Mouse (Mus musculus): ENCODE measurements around the gene Prl7d1. TPM values are rescaled to one million over a fixed set of nuclear protein-coding genes. Genes with fewer than 3 reads are reported as not detected.

The Prl7d1 gene
- not detected for polyA plus RNA-seq (2015; fragmentation: Illumina TruSeq; extraction: RNeasy Lipid Tissue Mini Kit (QIAGEN cat#74804); ENCODE audit: low read depth, low replicate concordance)

DNA sequence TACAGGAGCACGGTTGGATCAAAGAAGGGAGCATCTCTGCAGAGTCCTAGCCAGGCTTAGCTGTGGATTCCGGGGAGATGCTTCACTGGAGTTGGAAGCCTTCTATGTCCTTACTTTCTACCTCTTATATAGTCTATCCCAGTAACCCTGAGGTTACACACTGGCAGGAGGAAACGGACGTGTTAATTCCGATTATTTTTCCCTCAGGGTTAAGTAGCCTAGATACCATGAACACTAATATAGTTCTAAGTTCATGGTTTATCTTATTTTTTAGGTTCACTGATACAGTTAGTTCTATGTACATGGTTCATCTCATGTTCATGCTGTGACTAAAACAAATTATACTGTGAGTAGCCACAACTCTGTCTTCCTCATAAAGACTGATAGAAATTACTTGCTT, at the start of gene Prl7d1:
TSS of gene Prl7d1 (minus strand) at position 101 of the 400 bp plus-strand sequence.

DNA sequence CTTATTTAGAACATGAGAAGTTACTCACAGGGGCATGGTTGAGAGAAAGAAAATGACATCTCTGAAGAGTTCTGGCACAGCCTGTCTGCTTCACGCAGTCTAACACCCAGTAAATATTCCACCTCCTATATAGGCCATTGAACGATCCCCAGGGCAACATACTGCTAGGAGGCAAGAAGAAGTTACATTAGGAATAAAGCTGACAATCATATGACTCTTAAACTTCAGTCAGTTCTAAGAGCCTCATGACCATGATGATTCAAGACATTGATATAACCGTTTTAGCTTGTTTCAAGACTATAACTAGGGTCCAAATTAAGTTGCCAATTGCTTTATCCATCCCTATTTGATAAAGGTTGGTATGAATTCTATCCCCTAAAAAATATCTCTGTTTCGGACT, 48.6 kb downstream of the Prl7d1 start, which contains the start of gene Prl7a2:
TSS of gene Prl7a2 (minus strand) at position 101 of the 400 bp plus-strand sequence.

Other genes starting within 250 kb of the Prl7d1 start
- not detected for gene Prl8a8, start 203.5 kb downstream of the Prl7d1 start, polyA plus RNA-seq (2015; fragmentation: Illumina TruSeq; extraction: RNeasy Lipid Tissue Mini Kit (QIAGEN cat#74804); ENCODE audit: low read depth, low replicate concordance)
- not detected for gene Prl8a9, start 152.1 kb downstream of the Prl7d1 start, polyA plus RNA-seq (2015; fragmentation: Illumina TruSeq; extraction: RNeasy Lipid Tissue Mini Kit (QIAGEN cat#74804); ENCODE audit: low read depth, low replicate concordance)
- not detected for gene Prl8a1, start 134.6 kb downstream of the Prl7d1 start, polyA plus RNA-seq (2015; fragmentation: Illumina TruSeq; extraction: RNeasy Lipid Tissue Mini Kit (QIAGEN cat#74804); ENCODE audit: low read depth, low replicate concordance)
- gene Prl7b1, start 106.2 kb downstream of the Prl7d1 start, polyA plus RNA-seq (2015; fragmentation: Illumina TruSeq; extraction: RNeasy Lipid Tissue Mini Kit (QIAGEN cat#74804); ENCODE audit: low read depth, low replicate concordance) = not detected
- not detected for gene Prl7a1, start 74.2 kb downstream of the Prl7d1 start, polyA plus RNA-seq (2015; fragmentation: Illumina TruSeq; extraction: RNeasy Lipid Tissue Mini Kit (QIAGEN cat#74804); ENCODE audit: low read depth, low replicate concordance)
- not detected for gene Prl7a2, start 48.7 kb downstream of the Prl7d1 start, polyA plus RNA-seq (2015; fragmentation: Illumina TruSeq; extraction: RNeasy Lipid Tissue Mini Kit (QIAGEN cat#74804); ENCODE audit: low read depth, low replicate concordance)
- not detected for gene Prl7c1, start 64.1 kb upstream of the Prl7d1 start, polyA plus RNA-seq (2015; fragmentation: Illumina TruSeq; extraction: RNeasy Lipid Tissue Mini Kit (QIAGEN cat#74804); ENCODE audit: low read depth, low replicate concordance)
- not detected for gene Prl2a1, start 84.9 kb upstream of the Prl7d1 start, polyA plus RNA-seq (2015; fragmentation: Illumina TruSeq; extraction: RNeasy Lipid Tissue Mini Kit (QIAGEN cat#74804); ENCODE audit: low read depth, low replicate concordance)
- not detected for gene Prl2c1, start 132.6 kb upstream of the Prl7d1 start, polyA plus RNA-seq (2015; fragmentation: Illumina TruSeq; extraction: RNeasy Lipid Tissue Mini Kit (QIAGEN cat#74804); ENCODE audit: low read depth, low replicate concordance)

All from brain, adult 10 weeks (tissue).